Mouse (Mus musculus): ENCODE measurements at regions not wholly inside any gene's neighbourhood (a gene's known extent, or its start where the extent isn't known, plus 50 kb on each side); places are given as distances from the start of the nearest gene placed in this dataset.

- ATAC-seq (ENCODE audit: insufficient number of reproducible peaks, low FRiP score, low TSS enrichment): no peak
Observed at GRCm38 (mm10) chr13:72691783-72692729, 63.4 kb downstream of the Irx2 start.

- no peak for ATAC-seq (ENCODE audit: insufficient number of reproducible peaks, low FRiP score, low TSS enrichment)
Observed at GRCm38 (mm10) chr13:72707469-72707868, 78.8 kb downstream of the Irx2 start.

GRCm38 (mm10) chr13:72708728-72709127, 80.1 kb downstream of the Irx2 start:
- ATAC-seq (ENCODE audit: insufficient number of reproducible peaks, low FRiP score, low TSS enrichment): no peak

- no peak for ATAC-seq (ENCODE audit: insufficient number of reproducible peaks, low FRiP score, low TSS enrichment)
Observed at GRCm38 (mm10) chr13:72710051-72710450, 81.4 kb downstream of the Irx2 start.

GRCm38 (mm10) chr13:72711136-72711535, 82.5 kb downstream of the Irx2 start:
- ATAC-seq (ENCODE audit: insufficient number of reproducible peaks, low FRiP score, low TSS enrichment): no peak

- no peak for ATAC-seq (ENCODE audit: insufficient number of reproducible peaks, low FRiP score, low TSS enrichment)
Observed at GRCm38 (mm10) chr13:72711842-72712330, 83.3 kb downstream of the Irx2 start.

GRCm38 (mm10) chr13:72714793-72715192, 86.2 kb downstream of the Irx2 start:
- ATAC-seq (ENCODE audit: insufficient number of reproducible peaks, low FRiP score, low TSS enrichment): no peak

GRCm38 (mm10) chr13:72715959-72716680, 87.5 kb downstream of the Irx2 start:
- ATAC-seq (ENCODE audit: insufficient number of reproducible peaks, low FRiP score, low TSS enrichment): no peak

- ATAC-seq (ENCODE audit: insufficient number of reproducible peaks, low FRiP score, low TSS enrichment): no peak
Observed at GRCm38 (mm10) chr13:72727126-72727525, 98.5 kb downstream of the Irx2 start.

GRCm38 (mm10) chr13:72735916-72736315, 107.3 kb downstream of the Irx2 start:
- ATAC-seq (ENCODE audit: insufficient number of reproducible peaks, low FRiP score, low TSS enrichment): peak; percentile 89

- ATAC-seq (ENCODE audit: insufficient number of reproducible peaks, low FRiP score, low TSS enrichment): no peak
Observed at GRCm38 (mm10) chr13:72736992-72737391, 108.4 kb downstream of the Irx2 start.

GRCm38 (mm10) chr13:72747187-72747586, 118.6 kb downstream of the Irx2 start:
- ATAC-seq (ENCODE audit: insufficient number of reproducible peaks, low FRiP score, low TSS enrichment): no peak

GRCm38 (mm10) chr13:72755036-72755435, 126.4 kb downstream of the Irx2 start:
- ATAC-seq (ENCODE audit: insufficient number of reproducible peaks, low FRiP score, low TSS enrichment): no peak

GRCm38 (mm10) chr13:72762481-72762880, 133.9 kb downstream of the Irx2 start:
- ATAC-seq (ENCODE audit: insufficient number of reproducible peaks, low FRiP score, low TSS enrichment): no peak

- ATAC-seq (ENCODE audit: insufficient number of reproducible peaks, low FRiP score, low TSS enrichment): no peak
Observed at GRCm38 (mm10) chr13:72763337-72763736, 134.7 kb downstream of the Irx2 start.

- ATAC-seq (ENCODE audit: insufficient number of reproducible peaks, low FRiP score, low TSS enrichment): no peak
Observed at GRCm38 (mm10) chr13:72767306-72767705, 138.7 kb downstream of the Irx2 start.

GRCm38 (mm10) chr13:72769007-72769595, 140.5 kb downstream of the Irx2 start:
- ATAC-seq (ENCODE audit: insufficient number of reproducible peaks, low FRiP score, low TSS enrichment): no peak

- ATAC-seq (ENCODE audit: insufficient number of reproducible peaks, low FRiP score, low TSS enrichment): peak; percentile 54
Observed at GRCm38 (mm10) chr13:72783026-72783726, 154.6 kb downstream of the Irx2 start.

GRCm38 (mm10) chr13:72783727-72784070, 155.1 kb downstream of the Irx2 start:
- ATAC-seq (ENCODE audit: insufficient number of reproducible peaks, low FRiP score, low TSS enrichment): 0 out of 2 replicates have a peak, but pooled peaks have one; percentile 17

- no peak for ATAC-seq (ENCODE audit: insufficient number of reproducible peaks, low FRiP score, low TSS enrichment)
Observed at GRCm38 (mm10) chr13:72792695-72793094, 164.1 kb downstream of the Irx2 start.

Data from cerebellum, adult (tissue).